Mouse (Mus musculus) cerebellum, adult 9-11 months (tissue): ENCODE results near the gene Hba-a2.
A peak's percentile ranks its signal among the peaks of the same experiment; 100 is the strongest.
"Not testable (repeated sequence)": the region's sequence is repeated elsewhere in the genome, so short reads cannot be mapped to it uniquely, and the experiment has no call there.

Source experiments
- DNase-seq: peaks from one replicate; pipeline ENCODE4 v3.0.0; 2022

Gene Hba-a2

GRCm38 (mm10) chr11:32283091-32283777 lies 13.1 kb upstream of the Hba-a2 start, which contains the start of gene Hba-a1:
Gene Hba-a1, plus strand, starts transcription at chr11:32283511.
- DNase-seq: not testable (repeated sequence)

- not testable (repeated sequence) for DNase-seq
Observed at GRCm38 (mm10) chr11:32284582-32284981, 11.7 kb upstream of the Hba-a2 start.

GRCm38 (mm10) chr11:32285031-32285775 lies 11.1 kb upstream of the Hba-a2 start:
- DNase-seq: no peak

- not testable (repeated sequence) for DNase-seq
Observed at GRCm38 (mm10) chr11:32285887-32286286, 10.4 kb upstream of the Hba-a2 start.

- DNase-seq: peak; percentile 75
Observed at GRCm38 (mm10) chr11:32286695-32287492, 9.4 kb upstream of the Hba-a2 start, which contains the start of gene Hbq1b. Gene Hbq1b, plus strand, starts transcription at chr11:32286965.

- no peak for DNase-seq
Observed at GRCm38 (mm10) chr11:32287493-32287825, 8.8 kb upstream of the Hba-a2 start.

GRCm38 (mm10) chr11:32292819-32293218 lies 3.5 kb upstream of the Hba-a2 start:
- not testable (repeated sequence) for DNase-seq

- DNase-seq: not testable (repeated sequence)
Observed at GRCm38 (mm10) chr11:32293479-32293878, 2.8 kb upstream of the Hba-a2 start.

GRCm38 (mm10) chr11:32297417-32297816 lies 1.1 kb downstream of the Hba-a2 start:
- not testable (repeated sequence) for DNase-seq

- DNase-seq: no peak
Observed at GRCm38 (mm10) chr11:32297866-32298531, 1.7 kb downstream of the Hba-a2 start.

- no peak for DNase-seq
Observed at GRCm38 (mm10) chr11:32298532-32298918, 2.2 kb downstream of the Hba-a2 start.

- peak; percentile 40 for DNase-seq
Observed at GRCm38 (mm10) chr11:32299865-32300264, 3.6 kb downstream of the Hba-a2 start, which contains the start of gene Hbq1a. Gene Hbq1a, plus strand, starts transcription at chr11:32300069.

GRCm38 (mm10) chr11:32300279-32301267 lies 4.3 kb downstream of the Hba-a2 start:
- no peak for DNase-seq

GRCm38 (mm10) chr11:32301506-32301905 lies 5.2 kb downstream of the Hba-a2 start:
- no peak for DNase-seq

GRCm38 (mm10) chr11:32302824-32303419 lies 6.6 kb downstream of the Hba-a2 start:
- DNase-seq: no peak

GRCm38 (mm10) chr11:32303455-32303854 lies 7.2 kb downstream of the Hba-a2 start:
- DNase-seq: no peak

GRCm38 (mm10) chr11:32307006-32307405 lies 10.7 kb downstream of the Hba-a2 start:
- no peak for DNase-seq

- no peak for DNase-seq
Observed at GRCm38 (mm10) chr11:32309446-32309845, 13.2 kb downstream of the Hba-a2 start.

GRCm38 (mm10) chr11:32309928-32310327 lies 13.6 kb downstream of the Hba-a2 start:
- DNase-seq: no peak

- no peak for DNase-seq
Observed at GRCm38 (mm10) chr11:32316009-32316408, 19.7 kb downstream of the Hba-a2 start.
